Mouse (Mus musculus): ENCODE results near the gene Neurl4.
"Not testable (repeated sequence)": the region's sequence is repeated elsewhere in the genome, so short reads cannot be mapped to it uniquely, and the experiment has no call there.

GRCm38 (mm10) chr11:69955618-69956017 lies 54.7 kb downstream of the Neurl4 start:
- not testable (repeated sequence) for TF ChIP-seq TAL1, GATA1 (IDR thresholded peaks at IDR 0.05; ENCODE audit: low read length)
